In the genomic region with DNA sequence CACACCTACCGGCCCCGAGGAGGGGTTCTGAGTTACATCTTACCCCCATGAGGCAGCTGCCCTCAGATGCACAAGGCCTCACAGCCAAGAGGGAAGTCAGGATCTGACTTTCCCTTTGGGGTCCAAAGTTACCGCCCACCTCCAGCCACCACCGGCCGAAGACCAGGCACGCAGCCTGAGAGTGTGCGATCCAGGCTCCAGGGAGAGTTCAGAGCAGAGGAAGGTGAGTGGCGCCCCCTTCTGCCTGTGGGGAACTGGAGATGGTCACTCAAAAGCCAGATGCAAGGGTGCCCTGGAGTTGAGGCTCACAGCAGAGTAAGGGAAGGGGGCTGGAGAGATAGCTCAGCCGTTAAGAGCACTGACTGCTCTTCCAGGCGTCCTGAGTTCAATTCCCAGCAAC, we compare ENCODE assay signal across 26 mouse cellular contexts. TPM values are rescaled to one million over a fixed set of nuclear protein-coding genes. Genes with fewer than 3 reads are reported as not detected.
DNase-seq lines count a peak whose midpoint lies in the region; ATAC-seq and TF ChIP-seq lines count a peak whose summit lies in the region.
"Had no signal": no experiment of that assay in that cellular context is flagged by ENCODE, and none has a peak within 500 bp of the region (broad histone marks: within the 10 kb centered on the region; RNA-seq: fewer than 3 reads in every experiment).

No protein-coding gene starts in this region.

- DNase-seq in forebrain, postnatal 0 days = no peak
- DNase-seq in forebrain, embryonic 14.5 days (ENCODE audit: low spot score) = no peak
- DNase-seq in liver, postnatal 0 days = no peak
- DNase-seq in liver = no peak
- DNase-seq in ZHBTc4 (ENCODE audit: low read depth, low spot score) = peak; percentile 62
- no peak for DNase-seq in adipocyte (ENCODE audit: low spot score)
- DNase-seq in heart, adult 11 months = no peak
- DNase-seq: adrenal gland, postnatal 36 days; cerebellum, adult 11 months; cerebellum, postnatal 25 days; embryo, embryonic 11 days; kidney, adult 18-20 months; kidney, postnatal 10 days; left cerebral cortex, postnatal 4 days; right cerebral cortex, postnatal 14 days; thymus, postnatal 14 days had no signal

- 91% methylated on average over 10 of the region's 10 CpGs for WGBS in forebrain, postnatal 0 days
- 87% methylated on average over 10 of the region's 10 CpGs for WGBS in forebrain, embryonic 14.5 days
- 81% methylated on average over 10 of the region's 10 CpGs for WGBS in liver, postnatal 0 days (ENCODE audit: insufficient replicate concordance)

- ATAC-seq in forebrain, postnatal 0 days = no peak
- no peak for ATAC-seq in forebrain, embryonic 14.5 days
- no peak for ATAC-seq in liver, postnatal 0 days
- ATAC-seq: CD4-positive, CD25-positive, alpha-beta regulatory T cell, adult 4 months had no signal

- peaks cover 6% of the 10 kb centered on the region for H3K4me1 ChIP-seq in forebrain, postnatal 0 days (ENCODE audit: insufficient read depth)
- H3K4me1 ChIP-seq in forebrain, embryonic 14.5 days (ENCODE audit: control insufficient read depth, insufficient read depth, low read length) = peaks cover 14% of the 10 kb centered on the region
- H3K4me1 ChIP-seq in liver, postnatal 0 days (ENCODE audit: insufficient read depth) = no peaks in the 10 kb centered on the region
- H3K4me1 ChIP-seq in ES-Bruce4 (ENCODE audit: control insufficient read depth, insufficient read depth, low read length) = no peaks in the 10 kb centered on the region

- peak; percentile 8; the same call in 1 of the 2 replicates for TF ChIP-seq CTCF in forebrain, postnatal 0 days (IDR thresholded peaks at IDR 0.05; ENCODE audit: low read depth)
- peak; percentile 31 for TF ChIP-seq CTCF in liver, postnatal 0 days (IDR thresholded peaks at IDR 0.05; ENCODE audit: low read depth)
- TF ChIP-seq CTCF in ES-Bruce4 (IDR thresholded peaks at IDR 0.05; ENCODE audit: low read depth, low read length) = peak; percentile 63

- no peak overlapping the region for H3K4me2 ChIP-seq in forebrain, postnatal 0 days (ENCODE audit: low read depth)
- no peak overlapping the region for H3K4me2 ChIP-seq in forebrain, embryonic 14.5 days (ENCODE audit: low read length)
- no peak overlapping the region for H3K4me2 ChIP-seq in liver, postnatal 0 days (ENCODE audit: low read depth, low read length)
- H3K4me2 ChIP-seq: embryonic facial prominence, embryonic 13.5 days; forebrain, embryonic 12.5 days; heart, embryonic 11.5 days; limb, embryonic 15.5 days; lung, embryonic 15.5 days; midbrain, embryonic 11.5 days had no signal

- no peak overlapping the region for H3K4me3 ChIP-seq in forebrain, postnatal 0 days (ENCODE audit: low read depth, low read length)
- no peak overlapping the region for H3K4me3 ChIP-seq in forebrain, embryonic 14.5 days (ENCODE audit: low read depth, low read length)
- H3K4me3 ChIP-seq in liver, postnatal 0 days (ENCODE audit: low read depth, low read length) = no peak overlapping the region
- H3K4me3 ChIP-seq in ES-Bruce4 (ENCODE audit: low read depth, low read length) = no peak overlapping the region
- H3K4me3 ChIP-seq: embryonic facial prominence, embryonic 13.5 days; erythroblast, embryonic 14.5 days; forebrain, embryonic 12.5 days; hindbrain, embryonic 10.5 days; limb, embryonic 15.5 days; lung, embryonic 15.5 days had no signal

- H3K27me3 ChIP-seq in forebrain, postnatal 0 days (ENCODE audit: insufficient read depth, low read length) = no peaks in the 10 kb centered on the region
- no peaks in the 10 kb centered on the region for H3K27me3 ChIP-seq in forebrain, embryonic 14.5 days (replicated peaks; ENCODE audit: control insufficient read depth, insufficient read depth, low read length)
- H3K27me3 ChIP-seq in liver, postnatal 0 days (ENCODE audit: insufficient read depth, low read length) = no peaks in the 10 kb centered on the region
- H3K27me3 ChIP-seq in ES-Bruce4 (ENCODE audit: control insufficient read depth, insufficient read depth, low read length, poor library complexity, severe bottlenecking) = no peaks in the 10 kb centered on the region
- H3K27me3 ChIP-seq: embryonic facial prominence, embryonic 13.5 days; forebrain, embryonic 12.5 days; limb, embryonic 15.5 days; lung, embryonic 15.5 days had no signal

- no peaks in the 10 kb centered on the region for H3K9me3 ChIP-seq in forebrain, postnatal 0 days (ENCODE audit: low read length)
- no peaks in the 10 kb centered on the region for H3K9me3 ChIP-seq in forebrain, embryonic 14.5 days (replicated peaks; ENCODE audit: control insufficient read depth, low read length)
- H3K9me3 ChIP-seq in liver, postnatal 0 days (ENCODE audit: low read length) = no peaks in the 10 kb centered on the region
- H3K9me3 ChIP-seq in ES-Bruce4 (replicated peaks; ENCODE audit: control insufficient read depth, insufficient read depth, low read length, poor library complexity, severe bottlenecking) = no peaks in the 10 kb centered on the region
- H3K9me3 ChIP-seq: embryonic facial prominence, embryonic 13.5 days; forebrain, embryonic 12.5 days; hindbrain, embryonic 10.5 days; limb, embryonic 15.5 days; lung, embryonic 15.5 days had no signal

- TF ChIP-seq POLR2A in ES-Bruce4 (IDR thresholded peaks at IDR 0.05; ENCODE audit: insufficient read depth, low read length) = no peak

- H3K9ac ChIP-seq in forebrain, postnatal 0 days = no peak overlapping the region
- no peak overlapping the region for H3K9ac ChIP-seq in forebrain, embryonic 14.5 days (ENCODE audit: low read length)
- H3K9ac ChIP-seq in liver, postnatal 0 days (replicated peaks) = no peak overlapping the region
- H3K9ac ChIP-seq in ES-Bruce4 (ENCODE audit: low read depth, poor library complexity, severe bottlenecking) = no peak overlapping the region
- H3K9ac ChIP-seq: embryonic facial prominence, embryonic 13.5 days; forebrain, embryonic 12.5 days; limb, embryonic 15.5 days; lung, embryonic 15.5 days had no signal

- no peak for TF ChIP-seq EP300 in liver, postnatal 0 days (IDR thresholded peaks at IDR 0.05; ENCODE audit: low read depth)
- TF ChIP-seq EP300 in ES-Bruce4 (IDR thresholded peaks at IDR 0.05; ENCODE audit: insufficient read depth, low read depth, low read length) = no peak

- peaks cover 41% of the 10 kb centered on the region for H3K36me3 ChIP-seq in forebrain, postnatal 0 days (ENCODE audit: insufficient read depth)
- peaks cover 46% of the 10 kb centered on the region for H3K36me3 ChIP-seq in forebrain, embryonic 14.5 days (ENCODE audit: control insufficient read depth, insufficient read depth, low read length)
- H3K36me3 ChIP-seq in liver, postnatal 0 days (replicated peaks; ENCODE audit: insufficient read depth, low read length) = peaks cover 2% of the 10 kb centered on the region; the same call in 1 of the 2 replicates
- no peaks in the 10 kb centered on the region for H3K36me3 ChIP-seq in ES-Bruce4 (ENCODE audit: control insufficient read depth, insufficient read depth, low read length, poor library complexity, severe bottlenecking)

- H3K27ac ChIP-seq in forebrain, postnatal 0 days (ENCODE audit: low read depth, low read length) = no peak overlapping the region
- no peak overlapping the region for H3K27ac ChIP-seq in forebrain, embryonic 14.5 days (ENCODE audit: low read depth, low read length)
- H3K27ac ChIP-seq in liver, postnatal 0 days (ENCODE audit: low read depth) = no peak overlapping the region
- no peak overlapping the region for H3K27ac ChIP-seq in ES-Bruce4 (ENCODE audit: insufficient read depth, low read length)
- H3K27ac ChIP-seq: embryonic facial prominence, embryonic 13.5 days; forebrain, embryonic 12.5 days; hindbrain, embryonic 10.5 days; limb, embryonic 15.5 days; lung, embryonic 15.5 days had no signal

RNA-seq across cellular contexts. Expression of gene Tbc1d16, which starts 22.6 kb away (rescaled TPM):
- total RNA-seq in forebrain, postnatal 0 days (2014; rRNA removed) = 133 and 153 TPM in 2 replicates
- 41.2 and 60.4 TPM in 2 replicates for polyA plus RNA-seq in forebrain, postnatal 0 days (2015; fragmentation: Nextera tagmentation; extraction: Ambion mirVana)
- polyA plus RNA-seq in forebrain, embryonic 14.5 days (2014; fragmentation: Nextera tagmentation; extraction: Ambion mirVana) = 24.6 and 35.8 TPM in 2 replicates
- 1.0 and 1.5 TPM in 2 replicates for polyA plus RNA-seq in liver, postnatal 0 days (2015; fragmentation: Nextera tagmentation; extraction: Ambion mirVana)
- polyA plus RNA-seq in ES-Bruce4 (2011; ENCODE audit: insufficient read depth, insufficient read length, low read depth, missing spikeins) = 15.8 and 15.9 TPM in 2 replicates

RNA-seq across cellular contexts. Expression of gene Ccdc40, which starts 22.6 kb away (rescaled TPM):
- total RNA-seq in forebrain, postnatal 0 days (2014; rRNA removed) = 10.5 and 14.6 TPM in 2 replicates
- polyA plus RNA-seq in forebrain, postnatal 0 days (2015; fragmentation: Nextera tagmentation; extraction: Ambion mirVana) = 7.2 and 11.8 TPM in 2 replicates
- 11.0 and 12.5 TPM in 2 replicates for polyA plus RNA-seq in forebrain, embryonic 14.5 days (2014; fragmentation: Nextera tagmentation; extraction: Ambion mirVana)
- polyA plus RNA-seq in liver, postnatal 0 days (2015; fragmentation: Nextera tagmentation; extraction: Ambion mirVana) = 0.89 and 0.95 TPM in 2 replicates
- 4.1 and 8.1 TPM in 2 replicates for polyA plus RNA-seq in ES-Bruce4 (2011; ENCODE audit: insufficient read depth, insufficient read length, low read depth, missing spikeins)

Comparison
In these comparisons a context has a peak if more than half of its experiments do, and no peak if none do; other contexts are left out.
1. CTCF ChIP-seq: peak in every context shown above with its lines; median percentile 63 in ES-Bruce4; 31 in liver, postnatal 0 days; 8 in forebrain, postnatal 0 days.